Mouse (Mus musculus): ENCODE data around the gene Ddx23.
A peak's percentile ranks its signal among the peaks of the same experiment; 100 is the strongest.

The Ddx23 gene

DNA sequence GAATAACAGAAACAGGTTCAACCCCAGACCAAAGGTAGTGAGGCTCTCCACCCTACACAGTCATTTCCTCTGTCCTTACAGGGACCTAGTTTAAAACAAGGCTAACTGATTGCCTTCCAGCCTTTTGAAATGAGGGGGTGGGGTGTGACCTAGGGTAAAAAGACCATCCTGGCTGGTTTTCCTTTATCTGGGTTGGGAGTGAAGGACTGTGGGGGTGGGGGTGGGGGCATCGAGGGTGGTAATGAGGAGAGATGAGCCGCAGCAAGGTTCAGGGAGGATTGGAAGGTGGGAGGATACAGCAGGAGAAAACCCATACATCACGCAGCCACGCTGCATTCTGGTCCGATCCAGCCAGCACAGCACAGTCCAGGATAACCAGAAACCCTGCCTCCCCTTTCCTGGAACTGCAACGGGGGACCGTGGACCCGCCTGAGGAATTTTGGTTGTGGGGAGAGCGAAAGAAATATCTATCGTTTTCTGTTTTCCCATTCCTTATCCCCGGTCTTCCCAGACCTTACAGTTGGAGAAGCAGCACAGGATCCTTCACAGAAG is 12.4 kb upstream of the Ddx23 start:
- DNase-seq (ENCODE audit: low read depth, low spot score): no peak

DNA sequence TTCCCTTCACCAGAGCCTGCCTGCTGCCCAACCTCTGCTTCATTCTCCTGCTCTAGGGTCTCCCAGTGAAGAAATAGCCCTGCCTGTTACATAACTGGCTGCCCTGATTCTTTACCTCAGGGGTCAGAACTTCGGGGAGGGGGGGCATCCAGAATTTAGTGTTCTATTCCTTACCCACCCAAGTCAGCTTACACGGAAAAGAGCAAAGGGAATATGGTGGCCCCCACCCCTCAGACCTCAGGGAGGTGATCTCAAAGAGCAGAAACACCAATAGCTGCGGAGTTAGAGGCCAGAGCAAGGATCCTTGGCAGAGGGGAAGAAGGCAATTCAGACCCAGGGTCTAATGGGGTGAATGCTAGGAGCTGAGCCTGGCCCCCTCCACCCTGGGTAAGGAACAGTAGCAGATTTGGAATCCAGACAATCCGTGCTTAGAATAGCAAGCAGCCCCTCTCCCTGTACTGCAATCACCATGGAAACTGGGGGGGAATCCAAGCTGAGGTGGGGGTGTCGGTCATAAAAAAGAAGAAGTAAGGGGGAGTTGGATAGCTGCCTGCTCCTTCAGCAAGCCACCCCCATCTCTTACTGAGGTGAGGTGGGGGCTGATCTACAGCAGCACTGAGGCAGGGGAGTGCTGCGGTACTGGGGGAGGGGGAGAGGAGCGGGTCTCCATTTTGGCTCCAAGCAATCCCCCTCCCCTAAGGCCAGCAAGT is 11.7 kb upstream of the Ddx23 start:
- no peak for DNase-seq (ENCODE audit: low read depth, low spot score)

DNA sequence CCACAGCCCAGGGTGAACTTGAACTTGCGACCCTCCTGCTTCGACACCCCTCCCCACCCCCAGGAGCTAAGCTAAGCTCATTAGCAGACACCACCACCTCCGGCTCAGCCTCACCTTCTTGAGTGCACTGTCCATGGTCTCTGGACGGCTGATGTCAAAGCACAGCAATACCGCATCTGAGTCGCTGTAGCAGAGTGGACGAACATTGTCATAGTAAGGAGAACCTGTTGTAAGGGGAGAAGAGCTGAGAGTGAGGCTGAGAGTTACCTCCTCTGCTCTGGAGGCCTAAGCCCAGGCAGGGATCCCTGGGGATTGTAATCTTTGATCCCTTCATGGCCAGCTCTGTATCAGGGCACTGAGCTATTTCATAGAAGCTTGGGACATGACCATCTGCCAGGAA is 11.0 kb upstream of the Ddx23 start:
- no peak for DNase-seq (ENCODE audit: low read depth, low spot score)

DNA sequence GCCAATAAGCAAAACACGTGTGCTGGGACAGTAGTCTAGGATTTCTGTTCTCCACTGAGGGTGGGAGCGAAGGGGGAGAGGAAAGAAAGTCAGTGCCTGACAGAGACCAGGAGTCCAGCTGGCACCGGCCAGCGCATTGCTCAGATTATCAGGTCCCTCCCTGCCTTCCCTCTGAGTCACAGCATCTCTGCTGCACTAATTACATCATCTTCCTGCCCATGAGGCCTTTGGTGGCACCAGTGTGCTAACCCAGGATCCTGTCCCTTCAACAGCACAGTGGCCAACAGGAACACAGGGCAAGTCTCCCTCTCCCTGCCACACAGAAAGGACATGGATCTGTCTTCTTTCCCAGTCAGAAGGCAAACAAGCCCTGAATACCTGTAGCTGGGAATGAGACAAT is 9.9 kb upstream of the Ddx23 start:
- DNase-seq (ENCODE audit: low read depth, low spot score): no peak

DNA sequence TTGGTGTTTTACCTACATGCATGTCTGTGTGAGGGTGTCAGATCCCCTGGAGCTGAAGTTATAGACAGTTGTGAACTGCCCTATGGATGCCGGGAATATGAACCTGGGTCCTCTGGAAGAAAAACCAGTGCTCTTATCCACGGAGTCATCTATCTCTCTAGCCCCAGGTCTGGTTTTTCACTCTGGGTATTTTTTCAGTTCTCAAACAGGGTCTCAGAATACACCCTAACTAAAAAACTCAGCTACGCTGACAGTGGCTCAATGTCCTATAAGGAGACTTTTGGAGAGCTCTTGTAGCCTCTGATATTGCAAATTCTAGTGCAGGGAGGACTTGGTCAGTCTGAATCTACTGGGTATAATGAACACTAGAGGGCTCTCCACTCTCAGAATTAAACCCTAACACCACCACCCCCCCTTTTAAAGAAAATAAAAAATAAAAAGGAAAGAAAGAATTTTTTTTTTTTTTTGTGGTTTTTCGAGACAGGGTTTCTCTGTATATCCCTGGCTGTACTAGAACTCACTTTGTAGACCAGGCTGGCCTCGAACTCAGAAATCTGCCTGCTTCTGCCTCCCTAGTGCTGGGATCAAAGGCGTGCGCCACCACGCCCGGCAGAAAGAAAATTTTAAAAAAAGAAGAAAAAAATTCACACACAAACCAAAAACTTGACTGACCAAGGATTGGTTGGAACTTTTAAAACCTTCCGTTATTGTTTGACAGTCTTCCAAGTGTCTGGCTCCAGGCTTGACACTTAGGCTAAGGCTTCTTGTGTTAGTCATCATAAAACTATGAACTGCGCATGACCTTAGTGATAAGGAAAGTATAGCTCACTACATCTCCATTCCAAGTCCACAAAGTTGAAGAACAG is 1.6 kb upstream of the Ddx23 start:
- DNase-seq (ENCODE audit: low read depth, low spot score): no peak

DNA sequence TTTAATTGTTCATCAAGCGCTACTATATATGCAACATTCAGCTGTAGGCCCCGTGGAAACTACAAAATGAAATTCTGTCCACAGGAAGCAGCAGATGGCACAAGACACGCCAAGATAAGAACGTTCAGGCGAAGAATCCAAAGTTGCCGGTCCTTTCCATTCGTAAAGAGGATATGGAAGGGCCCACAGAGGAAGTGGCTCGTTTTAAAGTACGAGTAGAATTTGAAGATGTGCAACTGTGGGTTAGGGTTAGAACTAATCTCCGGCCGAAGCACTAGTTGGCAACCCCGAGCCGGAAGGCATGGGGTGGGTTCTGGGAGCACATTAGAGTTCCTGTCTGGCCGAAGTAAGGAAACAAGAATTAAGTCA is 512 bp downstream of the Ddx23 start:
- no peak for DNase-seq (ENCODE audit: low read depth, low spot score)

DNA sequence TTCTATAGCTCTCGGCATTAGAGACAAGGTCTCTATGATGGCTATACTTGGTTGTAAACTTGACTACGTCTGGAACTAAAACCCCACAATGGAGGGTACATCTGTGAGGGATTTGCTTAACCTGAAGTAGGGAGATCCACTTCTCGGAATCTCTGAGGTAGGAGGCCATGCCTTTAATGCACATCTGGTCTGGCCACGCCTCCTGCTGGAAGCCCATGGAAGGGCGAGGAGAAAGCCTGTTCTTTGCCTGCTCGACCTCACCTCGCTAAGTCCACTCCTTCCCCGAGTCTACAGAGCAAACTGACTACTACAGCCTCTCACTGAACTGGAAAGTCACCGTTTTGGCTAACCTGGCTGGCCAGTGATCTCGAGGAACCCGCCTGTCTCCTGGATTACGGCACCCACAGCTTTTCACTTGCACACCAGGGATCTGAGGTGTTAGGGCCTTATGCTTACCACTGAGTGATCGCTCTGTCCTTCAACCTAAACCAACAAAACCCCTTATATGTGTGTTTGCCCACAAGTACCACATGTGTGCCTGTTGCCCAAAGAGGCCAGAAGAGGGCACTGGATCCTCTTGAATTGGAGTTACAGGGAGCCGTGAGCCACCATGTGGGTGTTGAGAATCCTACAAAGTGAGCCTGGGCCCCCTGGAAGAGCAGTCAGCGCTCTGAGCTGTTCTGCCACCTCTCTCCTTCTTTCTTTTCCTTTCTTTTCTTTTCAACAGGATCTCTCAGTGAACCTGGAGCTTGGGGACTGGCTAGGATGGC is 5.5 kb downstream of the Ddx23 start:
- DNase-seq (ENCODE audit: low read depth, low spot score): no peak

DNA sequence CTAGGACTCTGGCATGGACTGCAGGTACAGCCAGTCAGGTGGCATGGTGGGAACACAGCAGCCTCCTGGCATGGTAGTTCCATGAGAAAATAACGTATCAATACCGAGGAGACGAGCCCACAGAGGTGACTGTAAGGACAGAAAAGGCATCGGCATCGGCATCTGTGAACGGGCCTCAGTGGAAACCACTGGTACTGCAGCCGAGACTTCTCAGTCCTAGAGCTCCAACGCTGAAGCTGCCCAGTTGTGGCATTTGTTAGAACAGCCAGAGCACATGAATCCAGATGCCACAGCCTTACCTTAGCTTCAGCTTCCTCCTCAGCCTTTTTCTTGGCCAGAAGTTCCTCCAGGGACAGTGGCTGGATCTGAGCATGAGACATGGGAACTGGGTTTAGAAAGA is 10.5 kb downstream of the Ddx23 start:
- DNase-seq (ENCODE audit: low read depth, low spot score): no peak

DNA sequence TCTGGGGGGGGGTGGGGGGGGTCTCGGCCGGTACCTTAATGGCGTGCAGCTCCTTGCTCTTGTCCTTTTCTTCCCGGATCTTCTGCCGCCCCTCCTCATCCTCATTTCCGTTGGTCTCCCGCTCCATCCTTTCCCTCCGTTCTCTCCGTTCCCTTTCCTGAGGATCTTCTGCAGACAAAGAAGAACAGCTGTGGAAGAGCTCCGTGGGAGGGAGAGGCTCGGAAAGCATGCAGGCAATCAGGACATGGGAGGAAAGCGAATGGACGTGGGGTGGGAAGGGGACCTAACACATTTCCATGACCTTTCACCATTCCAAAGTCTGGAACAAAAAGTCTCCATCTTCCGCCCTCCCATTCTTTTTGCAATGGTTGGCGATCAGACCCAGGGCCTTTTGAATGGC is 11.3 kb downstream of the Ddx23 start:
- DNase-seq (ENCODE audit: low read depth, low spot score): no peak

DNA sequence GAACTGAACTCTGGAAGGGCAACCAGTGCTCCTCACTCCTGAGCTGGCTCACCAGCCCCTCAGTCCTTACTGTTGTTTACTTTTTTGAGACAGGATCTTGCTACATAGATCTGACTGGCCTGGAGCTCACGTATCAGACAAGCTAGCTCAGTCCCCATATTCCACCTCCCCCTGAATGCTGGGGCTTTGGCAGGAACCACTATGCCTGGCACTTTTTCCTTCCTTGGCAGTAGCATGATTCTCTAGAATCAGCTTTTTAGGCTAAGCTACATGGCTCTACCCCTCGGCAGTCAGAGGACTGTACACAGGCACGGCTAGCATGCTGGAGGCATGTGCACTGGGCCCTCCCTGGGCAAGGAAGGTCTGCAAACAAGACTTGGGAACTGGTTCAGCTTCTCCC is 14.6 kb downstream of the Ddx23 start:
- DNase-seq (ENCODE audit: low read depth, low spot score): no peak

DNA sequence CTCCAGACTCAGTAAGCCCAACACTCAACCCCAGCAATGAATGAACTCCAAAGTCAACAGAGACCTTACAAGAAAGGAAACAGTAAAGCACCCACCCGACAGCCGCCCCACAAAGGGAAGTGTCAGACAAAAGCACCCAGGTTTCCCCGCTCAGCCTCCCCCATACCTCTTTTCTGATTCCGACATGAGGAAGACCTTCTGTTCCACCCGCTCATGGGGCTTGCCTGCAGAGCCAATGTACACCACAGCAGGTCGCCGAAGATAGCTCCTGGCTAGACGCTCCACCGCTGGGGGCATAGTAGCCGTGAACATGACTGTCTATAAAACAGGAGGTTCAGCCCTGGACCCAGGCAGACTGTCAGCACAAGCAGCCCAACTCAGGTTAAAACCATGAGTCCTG is 15.4 kb downstream of the Ddx23 start:
- DNase-seq (ENCODE audit: low read depth, low spot score): no peak

DNA sequence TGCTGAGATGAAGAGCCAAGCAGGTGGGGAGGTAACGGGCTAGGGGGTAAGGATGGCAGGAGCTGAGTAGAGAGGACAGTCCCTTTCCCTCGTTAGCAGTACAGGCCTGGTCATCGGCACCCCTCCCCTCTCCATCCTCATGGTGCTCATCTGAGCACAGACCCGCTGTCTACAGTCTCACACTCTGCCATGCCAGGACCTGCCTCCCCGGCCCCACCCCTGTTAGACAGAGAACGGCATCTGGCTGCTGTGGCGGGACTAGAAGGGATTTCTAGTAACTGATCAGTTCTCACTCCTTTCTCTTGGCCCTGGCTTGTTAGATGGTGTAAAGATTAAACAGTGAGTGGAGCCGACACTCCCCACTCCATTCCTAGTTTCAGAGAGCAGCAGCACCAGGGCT is 16.0 kb downstream of the Ddx23 start:
- no peak for DNase-seq (ENCODE audit: low read depth, low spot score)

DNA sequence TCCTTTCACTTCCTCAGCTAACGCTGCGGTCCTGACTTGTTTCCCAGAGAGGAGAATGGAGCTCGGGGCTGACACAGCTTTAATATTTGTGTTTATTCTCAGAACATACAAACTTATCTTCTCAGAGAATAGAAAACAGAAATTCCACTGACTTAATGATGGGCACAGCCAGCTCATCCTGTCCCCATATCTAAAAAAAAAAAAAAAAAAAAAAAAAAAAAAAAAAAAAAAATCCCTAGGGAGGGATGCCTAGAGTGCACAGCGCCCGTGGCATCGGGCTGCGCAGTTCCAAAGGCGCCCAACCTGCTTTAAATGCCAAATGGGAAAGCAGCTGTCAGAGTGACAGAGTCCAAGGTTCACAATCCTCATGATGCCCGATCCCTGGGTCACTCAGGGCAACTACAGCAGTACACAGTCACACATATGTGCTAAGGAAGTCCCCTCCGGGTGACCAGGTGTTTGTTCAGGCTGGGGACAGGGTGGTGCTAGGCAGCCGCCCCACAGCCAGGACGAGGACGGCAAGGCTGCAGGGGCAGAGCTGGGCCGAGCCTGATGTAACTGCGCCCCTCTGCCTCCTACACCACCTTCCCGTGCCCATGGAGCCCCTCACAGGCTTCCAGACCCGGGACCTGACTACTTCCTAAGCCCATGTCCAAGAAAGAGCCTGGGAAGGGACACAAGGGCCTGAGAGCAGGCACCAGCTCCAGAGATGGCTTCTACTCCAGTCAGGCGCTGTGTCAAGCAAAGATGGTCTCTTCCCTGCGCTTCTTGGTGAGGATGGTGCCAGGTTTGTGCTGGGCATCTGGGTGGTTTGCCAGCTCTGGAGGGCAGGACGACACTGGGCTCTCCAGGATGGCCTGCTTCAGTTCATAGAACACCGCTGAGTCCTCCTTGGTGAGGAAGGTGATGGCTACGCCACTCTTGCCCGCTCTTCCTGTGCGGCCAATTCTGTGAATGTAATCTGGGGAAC is 17.4 kb downstream of the Ddx23 start:
- DNase-seq (ENCODE audit: low read depth, low spot score): no peak

DNA sequence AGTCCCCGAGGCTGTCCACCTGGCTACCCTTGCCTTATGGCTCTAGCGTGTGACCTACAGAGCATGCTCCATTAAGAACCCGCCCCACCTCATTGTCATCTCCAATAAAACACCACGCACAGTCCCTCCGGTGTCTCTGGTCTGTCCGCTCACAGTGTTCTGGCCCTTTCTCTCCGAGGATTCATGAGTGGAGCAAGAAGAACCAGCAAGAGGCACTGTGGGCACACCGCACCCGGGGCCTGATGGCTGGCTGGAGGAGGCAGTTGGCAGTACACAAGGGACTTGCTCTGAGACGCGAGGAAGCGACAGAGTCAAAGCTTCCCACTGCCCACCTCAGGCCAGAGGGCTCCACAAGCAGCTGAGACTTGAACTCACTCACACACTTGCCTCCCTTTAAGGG is 18.3 kb downstream of the Ddx23 start:
- no peak for DNase-seq (ENCODE audit: low read depth, low spot score)

DNA sequence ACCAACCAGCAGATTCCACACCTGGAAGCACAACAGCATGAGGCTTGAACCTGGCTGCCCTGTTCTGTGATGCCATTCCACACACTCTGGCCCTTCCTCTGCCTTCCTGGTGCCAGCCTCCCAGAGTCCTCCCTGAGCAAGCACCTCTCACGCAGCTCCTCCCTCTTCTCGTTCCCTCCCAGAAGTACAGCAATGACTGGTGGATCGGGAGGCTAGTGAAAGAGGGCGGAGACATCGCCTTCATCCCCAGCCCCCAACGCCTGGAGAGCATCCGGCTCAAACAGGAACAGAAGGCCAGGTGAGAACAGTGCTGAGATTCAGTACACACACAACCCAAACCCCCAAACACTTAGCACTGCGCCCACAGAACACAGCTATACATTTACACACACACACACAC is 22.5 kb downstream of the Ddx23 start:
- DNase-seq (ENCODE audit: low read depth, low spot score): no peak

DNA sequence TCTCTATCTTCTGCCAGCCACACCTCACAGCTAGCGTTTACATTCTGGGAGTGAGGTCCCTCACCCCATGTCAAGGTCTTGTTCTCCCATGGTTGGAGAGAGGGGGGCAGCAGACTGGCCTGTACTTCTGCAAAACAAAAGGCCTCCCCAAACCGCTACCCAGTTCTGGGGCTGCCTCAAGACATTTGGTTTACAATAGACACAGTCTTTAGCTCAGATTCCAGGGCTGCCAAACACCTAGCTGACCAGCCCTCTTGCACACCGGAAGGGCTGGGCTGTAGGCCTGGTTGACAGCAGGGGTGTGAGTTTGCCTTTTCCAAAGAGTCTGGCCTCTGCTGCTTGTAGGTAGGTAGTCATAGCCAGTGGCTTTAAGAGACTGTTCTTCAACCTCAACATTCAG is 25.5 kb downstream of the Ddx23 start:
- no peak for DNase-seq (ENCODE audit: low read depth, low spot score)

DNA sequence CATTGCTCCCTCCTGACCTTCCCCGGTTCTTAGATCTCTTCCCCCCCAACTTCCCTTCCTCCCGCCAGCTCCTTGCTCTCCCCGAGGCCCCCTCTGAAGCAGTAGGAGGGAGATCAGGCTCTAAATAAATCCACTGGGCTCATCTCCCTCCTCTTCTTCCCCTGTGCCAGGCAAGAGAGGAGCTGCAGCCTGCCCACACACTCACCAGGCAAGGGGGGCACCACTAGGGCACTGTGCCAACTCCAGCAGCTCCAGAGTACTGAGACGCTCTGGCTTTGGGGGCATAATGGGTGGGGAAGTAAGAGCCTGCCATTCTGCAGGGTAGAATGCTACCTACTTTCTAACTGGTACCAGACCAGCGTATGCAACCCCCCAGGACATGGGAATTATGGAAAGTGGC is 26.2 kb downstream of the Ddx23 start:
- no peak for DNase-seq (ENCODE audit: low read depth, low spot score)

DNA sequence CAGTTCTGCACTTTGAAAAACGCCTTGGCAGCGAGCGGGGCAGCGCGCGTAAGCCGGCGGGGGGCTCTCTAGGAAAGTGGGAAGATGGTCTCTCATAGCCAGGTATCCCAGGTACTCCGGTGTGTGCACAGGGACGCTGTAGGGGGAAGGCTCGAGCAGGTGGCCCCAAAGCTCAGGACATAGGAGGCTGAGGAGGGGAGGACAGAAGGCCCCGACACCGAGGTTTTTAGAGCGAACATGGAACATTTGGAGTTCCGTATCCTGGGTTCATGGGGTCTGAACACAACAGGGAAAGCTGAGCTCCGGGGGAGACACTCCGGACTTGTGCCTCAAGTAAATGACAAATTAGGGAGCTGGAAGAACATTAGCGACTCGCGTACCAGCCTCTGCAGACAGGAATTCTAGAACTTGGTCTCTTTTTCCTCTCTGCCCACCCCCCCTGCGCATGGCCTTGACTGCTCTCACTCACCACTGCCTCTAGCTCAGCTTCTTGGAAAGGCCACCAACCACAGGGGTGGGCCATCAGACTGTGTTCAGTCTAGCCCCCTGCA is 27.3 kb downstream of the Ddx23 start:
- no peak for DNase-seq (ENCODE audit: low read depth, low spot score)

DNA sequence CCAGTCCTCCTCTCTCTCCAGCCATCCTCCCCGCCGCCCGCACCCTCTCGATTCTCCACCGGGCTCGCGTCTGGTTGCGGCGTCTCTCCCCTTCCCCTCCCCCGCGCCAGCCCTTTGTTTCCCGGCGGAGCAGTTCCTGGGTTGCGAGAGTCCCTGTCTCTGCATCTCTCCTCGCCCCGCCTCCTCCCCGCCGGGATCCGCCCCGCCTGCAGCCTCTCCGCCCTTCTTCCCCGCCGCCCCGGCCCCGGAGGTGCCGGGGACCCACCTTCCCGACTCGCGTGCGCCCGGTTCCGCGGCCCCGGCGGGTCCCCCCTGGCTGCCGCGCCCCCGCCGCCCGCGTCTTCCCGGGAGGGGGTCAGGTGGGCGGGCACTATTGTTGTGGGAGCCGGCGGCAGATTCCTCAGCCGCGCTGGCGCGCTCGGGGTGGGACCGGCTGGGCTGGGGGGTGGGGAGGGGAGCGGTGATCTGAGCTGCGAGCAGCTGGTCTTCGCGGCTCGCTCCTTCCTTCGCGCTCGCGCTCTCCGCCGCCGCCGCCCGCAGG is 28.1 kb downstream of the Ddx23 start:
- peak; percentile 65 for DNase-seq (ENCODE audit: low read depth, low spot score)

DNA sequence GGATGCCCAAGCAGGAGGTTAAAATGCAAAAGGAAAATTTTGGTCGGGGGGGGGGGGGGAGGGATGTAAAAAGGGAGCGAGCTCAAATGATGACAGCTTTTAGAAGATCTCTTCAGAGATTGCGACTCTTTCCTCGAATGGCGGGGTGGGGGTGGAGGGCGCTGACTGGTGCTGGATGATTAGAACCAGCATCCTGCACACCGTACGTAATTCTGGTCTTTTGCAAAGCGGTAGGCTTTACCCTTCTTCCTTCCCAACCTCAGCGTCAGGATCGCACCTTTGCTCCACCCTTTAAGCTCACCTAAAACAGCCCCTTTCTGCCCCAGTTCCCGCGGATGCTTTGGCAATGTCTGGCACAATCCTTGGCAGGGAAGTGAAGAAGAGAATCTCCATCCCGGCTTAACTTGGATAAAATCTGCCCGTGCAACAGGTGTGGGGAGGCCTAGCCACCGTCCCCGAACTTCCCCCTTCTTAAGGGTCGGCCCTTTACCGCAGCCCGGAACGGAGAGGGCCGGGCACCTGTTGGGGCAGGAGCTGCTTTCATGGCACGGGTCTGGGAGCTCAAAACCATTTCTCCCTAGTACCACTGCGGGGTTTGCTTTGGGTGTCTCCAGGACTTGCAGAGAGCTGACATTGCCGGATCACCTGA is 28.7 kb downstream of the Ddx23 start:
- DNase-seq (ENCODE audit: low read depth, low spot score): no peak
